Mouse (Mus musculus) thymus, adult 2 months (tissue): ENCODE results near the gene Pttg1ip. TPM values are rescaled to one million over a fixed set of nuclear protein-coding genes. Genes with fewer than 3 reads are reported as not detected.
A peak's percentile ranks its signal among the peaks of the same experiment; 100 is the strongest.

ENCODE experiments used
- DNase-seq: peaks from one replicate; pipeline ENCODE4 v3.0.0; 2021
- H3K27ac ChIP-seq: fragments of 200-500 bp; 2 replicates; pipeline ENCODE4 v1.5.1; 2012; ENCODE audit warnings: low read length, control low read depth; ENCODE audit not compliant: control insufficient read depth, insufficient read depth
- H3K27me3 ChIP-seq: fragments of 200-500 bp; 2 replicates; pipeline ENCODE4 v1.6.1; 2012; ENCODE audit warnings: mild to moderate bottlenecking, low read length, moderate library complexity, mixed read lengths; ENCODE audit not compliant: control insufficient read depth, insufficient read depth
- H3K36me3 ChIP-seq: fragments of 200-500 bp; 2 replicates; pipeline ENCODE4 v1.6.1; 2012; ENCODE audit warnings: mild to moderate bottlenecking, low read length, moderate library complexity; ENCODE audit not compliant: control insufficient read depth, insufficient read depth
- H3K4me1 ChIP-seq: fragments of 200-500 bp; replicated peaks from 2 replicates; pipeline ENCODE4 v1.6.1; 2012; ENCODE audit warnings: low read length; ENCODE audit not compliant: control insufficient read depth, insufficient read depth
- H3K4me3 ChIP-seq: fragments of 200-500 bp; 2 replicates; pipeline ENCODE4 v1.5.1; 2012; ENCODE audit warnings: mild to moderate bottlenecking, low read length, control low read depth, moderate library complexity; ENCODE audit not compliant: control insufficient read depth, insufficient read depth
- CTCF ChIP-seq: fragments of 200-500 bp; IDR thresholded peaks from 2 replicates; pipeline ENCODE4 v1.5.1; 2012; ENCODE audit warnings: mild to moderate bottlenecking, control low read depth, low read length, moderate library complexity, borderline replicate concordance; ENCODE audit not compliant: control insufficient read depth, poor library complexity, insufficient read depth; ENCODE audit errors: extremely low read depth
- POLR2A ChIP-seq: fragments of 200-500 bp; IDR thresholded peaks from 2 replicates; pipeline ENCODE4 v1.6.1; 2012; ENCODE audit warnings: mild to moderate bottlenecking, low read length, control low read depth, moderate library complexity; ENCODE audit not compliant: control insufficient read depth, poor library complexity, insufficient read depth; ENCODE audit errors: extremely low read depth
- WGBS: fragments of 180-500 bp; shearing (Covaris S2); methylation state at CpG from one replicate; pipeline ENCODE4 v1.1.7; 2018; 5-methylcytosine and 5-hydroxymethylcytosine counted together
- polyA plus RNA-seq: library from polyadenylated mRNA; depleted of rRNA; stranded (reverse); fragments of >200 nt; gene quantifications from 2 replicates; pipeline ENCODE4 v1.2.3, GENCODE M21; 2012

Pttg1ip gene
- polyA plus RNA-seq, 1 experiment, result 129 TPM

GRCm38 (mm10) chr10:77622055-77622988 lies 40.8 kb downstream of the Pttg1ip start, which contains the start of gene Ube2g2:
Gene Ube2g2, plus strand, starts transcription at chr10:77622275.
- TF ChIP-seq POLR2A, result peak; percentile 84; the same call in 1 of the 2 replicates
- peak; percentile 73 for TF ChIP-seq CTCF
- Histone ChIP-seq H3K4me1 (peaks cover 10% of the 10 kb centered on the region), H3K27ac (peak within 1 kb of the TSS; percentile 92), H3K36me3 (peaks cover 2% of the 10 kb centered on the region), H3K27me3 (no peaks in the 10 kb centered on the region), H3K4me3 (peak within 1 kb of the TSS; percentile 83)
- WGBS, result under 1% methylated on average over 96 of the region's 96 CpGs
- DNase-seq, result peak; percentile 93

- 19% methylated on average over 8 of the region's 8 CpGs for WGBS
- H3K4me3 ChIP-seq, result peak overlapping the region; percentile 31
- H3K27ac ChIP-seq, result no peak overlapping the region
- H3K27me3 ChIP-seq, result no peaks in the 10 kb centered on the region
- H3K4me1 ChIP-seq, result peaks cover 10% of the 10 kb centered on the region
- TF ChIP-seq POLR2A, result no peak
- TF ChIP-seq CTCF, result no peak
- peak; percentile 18 for DNase-seq
- no peaks in the 10 kb centered on the region for H3K36me3 ChIP-seq
These were observed 41.6 kb downstream of the Pttg1ip start for GRCm38 (mm10) chr10:77623069-77623492.

- peaks cover 10% of the 10 kb centered on the region for H3K4me1 ChIP-seq
- H3K36me3 ChIP-seq, result no peaks in the 10 kb centered on the region
- no peak overlapping the region for H3K4me3 ChIP-seq
- H3K27me3 ChIP-seq, result no peaks in the 10 kb centered on the region
- no peak for DNase-seq
- TF ChIP-seq POLR2A, result no peak
- no peak overlapping the region for H3K27ac ChIP-seq
- 86% methylated on average over 10 of the region's 10 CpGs for WGBS
These were observed 42.3 kb downstream of the Pttg1ip start for GRCm38 (mm10) chr10:77623639-77624400.

GRCm38 (mm10) chr10:77624570-77624995 lies 43.1 kb downstream of the Pttg1ip start:
- H3K27me3 ChIP-seq, result no peaks in the 10 kb centered on the region
- TF ChIP-seq POLR2A (no peak), CTCF (no peak)
- peaks cover 10% of the 10 kb centered on the region for H3K4me1 ChIP-seq
- DNase-seq, result no peak
- no peaks in the 10 kb centered on the region for H3K36me3 ChIP-seq
- no peak overlapping the region for H3K4me3 ChIP-seq
- H3K27ac ChIP-seq, result no peak overlapping the region
- WGBS, result 91% methylated on average over 7 of the region's 7 CpGs

- H3K27me3 ChIP-seq, result no peaks in the 10 kb centered on the region
- TF ChIP-seq CTCF (no peak), POLR2A (no peak)
- peaks cover 10% of the 10 kb centered on the region for H3K4me1 ChIP-seq
- H3K4me3 ChIP-seq, result no peak overlapping the region
- H3K36me3 ChIP-seq, result no peaks in the 10 kb centered on the region
- DNase-seq, result no peak
- 93% methylated on average over 7 of the region's 7 CpGs for WGBS
- no peak overlapping the region for H3K27ac ChIP-seq
These were observed 44.5 kb downstream of the Pttg1ip start for GRCm38 (mm10) chr10:77626036-77626435.

GRCm38 (mm10) chr10:77626591-77626990 lies 45.1 kb downstream of the Pttg1ip start:
- no peak for DNase-seq
- 46% methylated on average over 7 of the region's 7 CpGs for WGBS
- H3K27me3 ChIP-seq, result no peaks in the 10 kb centered on the region
- H3K36me3 ChIP-seq, result no peaks in the 10 kb centered on the region
- H3K4me1 ChIP-seq, result peaks cover 8% of the 10 kb centered on the region
- H3K27ac ChIP-seq, result no peak overlapping the region
- TF ChIP-seq POLR2A, result no peak
- no peak for TF ChIP-seq CTCF
- H3K4me3 ChIP-seq, result no peak overlapping the region
